Mouse (Mus musculus) 416B (cell line): ENCODE data around the gene Egfr.

Experiments used
- DNase-seq: peaks from one replicate; pipeline ENCODE4 v3.0.0; 2011; ENCODE audit warnings: low read depth

Egfr gene

GRCm38 (mm10) chr11:16752007-16752348 is at the start of gene Egfr:
Gene Egfr, plus strand, starts transcription at chr11:16752203.
- no peak for DNase-seq

GRCm38 (mm10) chr11:16703221-16703620 is 48.8 kb upstream of the Egfr start:
- no peak for DNase-seq

GRCm38 (mm10) chr11:16735083-16735644 is 16.8 kb upstream of the Egfr start:
- no peak for DNase-seq

GRCm38 (mm10) chr11:16737323-16737722 is 14.7 kb upstream of the Egfr start:
- DNase-seq, result no peak

- DNase-seq, result no peak
Observed at GRCm38 (mm10) chr11:16738691-16739090, 13.3 kb upstream of the Egfr start.

GRCm38 (mm10) chr11:16739155-16739554 is 12.8 kb upstream of the Egfr start:
- no peak for DNase-seq

GRCm38 (mm10) chr11:16740691-16741611 is 11.1 kb upstream of the Egfr start:
- DNase-seq, result no peak

- no peak for DNase-seq
Observed at GRCm38 (mm10) chr11:16742251-16742650, 9.8 kb upstream of the Egfr start.

GRCm38 (mm10) chr11:16742821-16743220 is 9.2 kb upstream of the Egfr start:
- no peak for DNase-seq

GRCm38 (mm10) chr11:16751457-16751982 is 483 bp upstream of the Egfr start:
- no peak for DNase-seq

GRCm38 (mm10) chr11:16752349-16753153 is 548 bp downstream of the Egfr start:
- DNase-seq, result no peak

GRCm38 (mm10) chr11:16753154-16754040 is 1.4 kb downstream of the Egfr start:
- DNase-seq, result no peak

GRCm38 (mm10) chr11:16759930-16760329 is 7.9 kb downstream of the Egfr start:
- no peak for DNase-seq

GRCm38 (mm10) chr11:16761184-16761583 is 9.2 kb downstream of the Egfr start:
- DNase-seq, result no peak

GRCm38 (mm10) chr11:16766038-16766815 is 14.2 kb downstream of the Egfr start:
- DNase-seq, result no peak

- DNase-seq, result no peak
Observed at GRCm38 (mm10) chr11:16767984-16768383, 16.0 kb downstream of the Egfr start.

GRCm38 (mm10) chr11:16769276-16769675 is 17.3 kb downstream of the Egfr start:
- no peak for DNase-seq

- no peak for DNase-seq
Observed at GRCm38 (mm10) chr11:16769709-16770303, 17.8 kb downstream of the Egfr start.

- DNase-seq, result no peak
Observed at GRCm38 (mm10) chr11:16770966-16771365, 19.0 kb downstream of the Egfr start.

GRCm38 (mm10) chr11:16772717-16773116 is 20.7 kb downstream of the Egfr start:
- no peak for DNase-seq
